Mouse (Mus musculus) liver, adult 2 months (tissue): ENCODE results near the gene Scpep1.

Source experiments
- CTCF ChIP-seq: fragments of 200-500 bp; IDR thresholded peaks from 2 replicates; pipeline ENCODE4 v1.5.1; 2011; ENCODE audit warnings: low read depth, low read length, control low read depth
- POLR2A ChIP-seq: fragments of 200-500 bp; IDR thresholded peaks from 2 replicates; pipeline ENCODE4 v1.6.1; 2011; ENCODE audit warnings: low read length, control low read depth; ENCODE audit not compliant: insufficient read depth; ENCODE audit errors: extremely low read depth

GRCm38 (mm10) chr11:89002621-89003020 lies 47.4 kb upstream of the Scpep1 start:
- TF ChIP-seq CTCF (no peak), POLR2A (no peak)
